Mouse (Mus musculus) C2C12 (cell line): ENCODE data around the gene Ypel3. TPM values are rescaled to one million over a fixed set of nuclear protein-coding genes. Genes with fewer than 3 reads are reported as not detected.

Experiments
- H3K27me3 ChIP-seq: one replicate; pipeline ENCODE4 v1.6.1; 2011; ENCODE audit not compliant: control insufficient read depth, insufficient read depth, insufficient read length
- H3K36me3 ChIP-seq: one replicate; pipeline ENCODE4 v1.6.1; 2011; ENCODE audit not compliant: control insufficient read depth, insufficient read depth
- H3K4me3 ChIP-seq: one replicate; pipeline ENCODE4 v1.5.1; 2011; ENCODE audit warnings: mild to moderate bottlenecking, control low read depth; ENCODE audit not compliant: poor library complexity, insufficient read depth, severe bottlenecking
- H3K79me2 ChIP-seq: one replicate; pipeline ENCODE4 v1.6.1; 2011; ENCODE audit not compliant: control insufficient read depth, insufficient read depth
- H3K79me3 ChIP-seq: one replicate; pipeline ENCODE4 v1.6.1; 2011; ENCODE audit warnings: low read depth, control low read depth
- H3ac ChIP-seq: one replicate; pipeline ENCODE3; 2011; ENCODE audit warnings: low read depth; ENCODE audit not compliant: control insufficient read depth, insufficient read length
- CEBPB ChIP-seq: IDR thresholded peaks from one replicate; pipeline ENCODE4 v1.6.1; 2011; ENCODE audit warnings: low read depth, mild to moderate bottlenecking, control low read depth, moderate library complexity
- CTCF ChIP-seq: IDR thresholded peaks from one replicate; pipeline ENCODE4 v1.5.1; 2011; ENCODE audit not compliant: control insufficient read depth, insufficient read depth, insufficient read length
- FOSL1 ChIP-seq: IDR thresholded peaks from one replicate; pipeline ENCODE4 v1.8.0; 2011; ENCODE audit warnings: mild to moderate bottlenecking, low read length; ENCODE audit not compliant: poor library complexity, insufficient read depth, severe bottlenecking
- MAX ChIP-seq: IDR thresholded peaks from one replicate; pipeline ENCODE4 v1.6.1; 2011; ENCODE audit warnings: mild to moderate bottlenecking, control low read depth
- MYOD1 ChIP-seq: IDR thresholded peaks from one replicate; pipeline ENCODE4 v1.6.1; 2011; ENCODE audit warnings: low read depth; ENCODE audit not compliant: control insufficient read depth, insufficient read length
- MYOG ChIP-seq: IDR thresholded peaks from one replicate; pipeline ENCODE4 v1.6.1; 2011; ENCODE audit not compliant: control insufficient read depth, insufficient read length; ENCODE audit errors: extremely low read depth
- USF1 ChIP-seq: IDR thresholded peaks from one replicate; pipeline ENCODE4 v1.6.1; 2011; ENCODE audit warnings: low read depth, mild to moderate bottlenecking, control low read depth, moderate library complexity
- polyA plus RNA-seq: library from polyadenylated mRNA; unstranded; fragments of >200 nt; fragmentation: generic; extraction: Trizol; gene quantifications from one replicate; pipeline ENCODE4 v1.2.1, GENCODE M21; 2012; ENCODE audit warnings: missing spikeins

Gene Ypel3
- polyA plus RNA-seq, 1 experiment: 16.6 TPM

GRCm38 (mm10) chr7:126779983-126780970 lies 3.5 kb downstream of the Ypel3 start:
- H3K4me3 ChIP-seq: no peak overlapping the region

GRCm38 (mm10) chr7:126780971-126781635 lies 4.3 kb downstream of the Ypel3 start, which contains the start of gene Tbx6:
Tbx6 (plus strand) TSS chr7:126781483.
- TF ChIP-seq FOSL1 (no peak), MAX (no peak), CTCF (no peak), MYOD1 (no peak), CEBPB (no peak), MYOG (no peak), USF1 (no peak)
- H3K79me2 ChIP-seq: no peaks in the 10 kb centered on the region
- H3ac ChIP-seq: no peak within 1 kb of the TSS
- H3K4me3 ChIP-seq: no peak within 1 kb of the TSS
- peaks cover 3% of the 10 kb centered on the region for H3K36me3 ChIP-seq
- no peaks in the 10 kb centered on the region for H3K27me3 ChIP-seq
- H3K79me3 ChIP-seq: no peaks in the 10 kb centered on the region

More at GRCm38 (mm10) chr7:126779983-126780970, 3.5 kb downstream of the Ypel3 start:
- peak; percentile 88 for TF ChIP-seq CTCF
- no peak for TF ChIP-seq CEBPB
- no peak for TF ChIP-seq MYOG
- no peak for TF ChIP-seq MAX
- no peaks in the 10 kb centered on the region for H3K79me2 ChIP-seq
- H3ac ChIP-seq: no peak overlapping the region
- peaks cover 3% of the 10 kb centered on the region for H3K36me3 ChIP-seq
- H3K79me3 ChIP-seq: no peaks in the 10 kb centered on the region
- H3K27me3 ChIP-seq: no peaks in the 10 kb centered on the region

DNA sequence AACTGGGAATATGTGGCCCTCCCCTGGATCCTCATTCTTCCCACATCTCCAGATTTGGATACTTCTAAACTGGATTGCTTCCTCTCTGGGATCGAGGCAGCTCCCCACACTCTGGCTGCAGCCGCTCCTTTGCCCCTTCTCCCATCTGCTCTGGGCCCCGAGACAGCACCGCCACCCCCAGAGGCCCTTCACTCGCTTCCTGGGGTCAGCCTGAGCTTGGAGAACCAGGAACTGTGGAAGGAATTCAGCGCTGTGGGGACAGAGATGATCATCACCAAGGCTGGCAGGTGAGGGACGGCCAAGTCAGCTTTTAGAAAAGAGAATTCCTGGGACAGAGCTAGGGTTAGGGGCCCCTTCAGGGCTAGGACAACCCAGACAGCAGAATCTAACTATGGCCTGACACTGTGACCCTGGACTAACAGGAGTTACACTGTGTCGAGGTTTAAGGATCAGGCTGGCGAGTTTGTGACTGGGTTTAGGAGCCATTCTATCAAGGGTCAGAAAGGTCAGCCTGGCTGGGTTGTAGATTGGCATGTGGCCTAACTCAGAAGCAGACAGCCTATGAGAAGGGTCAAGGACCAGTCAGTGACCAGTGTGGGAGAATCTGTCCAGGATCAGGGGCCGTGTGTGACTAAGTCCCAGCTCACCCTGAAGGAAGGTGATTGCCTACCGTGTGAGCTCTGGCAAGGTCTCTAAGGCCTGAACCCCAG lies 5.1 kb downstream of the Ypel3 start:
- Histone ChIP-seq H3K36me3 (peaks cover 4% of the 10 kb centered on the region), H3K4me3 (no peak overlapping the region), H3K79me2 (no peaks in the 10 kb centered on the region), H3ac (no peak overlapping the region), H3K79me3 (no peaks in the 10 kb centered on the region), H3K27me3 (no peaks in the 10 kb centered on the region)
- no peak for TF ChIP-seq CTCF
- no peak for TF ChIP-seq USF1
- TF ChIP-seq MAX: no peak
- no peak for TF ChIP-seq MYOG
- TF ChIP-seq FOSL1: no peak
- no peak for TF ChIP-seq CEBPB
- no peak for TF ChIP-seq MYOD1

- no peaks in the 10 kb centered on the region for H3K79me2 ChIP-seq
- TF ChIP-seq MYOD1: no peak
- TF ChIP-seq MYOG: no peak
- TF ChIP-seq CEBPB: no peak
- TF ChIP-seq USF1: no peak
- TF ChIP-seq CTCF: no peak
- no peak for TF ChIP-seq MAX
- TF ChIP-seq FOSL1: no peak
- no peaks in the 10 kb centered on the region for H3K79me3 ChIP-seq
- no peaks in the 10 kb centered on the region for H3K27me3 ChIP-seq
- H3K4me3 ChIP-seq: no peak overlapping the region
- peaks cover 11% of the 10 kb centered on the region for H3K36me3 ChIP-seq
- no peak overlapping the region for H3ac ChIP-seq
Observed at GRCm38 (mm10) chr7:126782693-126783092, 5.9 kb downstream of the Ypel3 start.

DNA sequence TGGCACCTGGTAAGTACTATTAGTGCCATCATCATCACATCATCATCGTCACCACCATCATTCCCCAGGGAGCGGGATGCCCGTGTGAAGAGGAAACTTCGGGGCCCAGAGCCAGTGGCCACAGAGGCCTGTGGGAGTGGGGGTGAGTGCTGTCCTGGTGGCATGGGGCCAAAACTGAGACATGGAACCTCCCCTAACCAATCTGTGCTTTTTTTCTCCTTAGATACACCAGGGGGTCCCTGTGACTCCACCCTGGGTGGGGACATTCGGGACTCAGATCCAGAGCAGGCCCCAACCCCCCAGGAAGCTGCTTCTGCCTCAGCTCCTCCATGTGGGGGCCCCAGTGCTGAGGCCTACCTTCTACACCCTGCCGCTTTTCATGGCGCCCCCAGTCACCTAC lies 7.7 kb downstream of the Ypel3 start:
- Histone ChIP-seq H3ac (no peak overlapping the region), H3K79me3 (peaks cover 5% of the 10 kb centered on the region), H3K36me3 (peaks cover 29% of the 10 kb centered on the region), H3K27me3 (no peaks in the 10 kb centered on the region), H3K4me3 (no peak overlapping the region), H3K79me2 (peaks cover 12% of the 10 kb centered on the region)
- TF ChIP-seq MYOD1: no peak
- TF ChIP-seq MYOG: no peak
- no peak for TF ChIP-seq CTCF

DNA sequence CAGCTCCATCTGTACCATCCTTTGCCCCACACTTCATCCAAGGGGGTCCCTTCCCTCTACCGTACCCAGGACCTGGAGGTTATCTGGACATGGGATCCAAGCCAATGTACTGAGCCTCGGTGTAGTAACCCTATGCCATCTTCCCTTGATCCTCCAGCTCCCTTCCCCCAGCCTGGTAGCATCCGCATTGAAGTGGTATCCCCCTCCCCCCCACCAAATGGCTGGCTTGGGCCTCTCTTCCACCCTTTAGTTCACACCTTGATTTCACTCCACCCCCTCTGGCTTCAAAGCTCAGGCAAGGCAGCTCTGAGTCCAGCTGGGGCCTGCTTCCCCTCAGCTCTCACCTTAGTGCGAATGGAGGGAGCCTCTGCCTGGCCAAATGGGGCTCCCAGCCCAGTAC lies 8.3 kb downstream of the Ypel3 start:
- H3K79me3 ChIP-seq: peaks cover 11% of the 10 kb centered on the region
- TF ChIP-seq USF1 (no peak), CEBPB (no peak), CTCF (no peak), MYOD1 (no peak), MYOG (no peak), MAX (no peak), FOSL1 (no peak)
- peaks cover 35% of the 10 kb centered on the region for H3K36me3 ChIP-seq
- H3K27me3 ChIP-seq: no peaks in the 10 kb centered on the region
- no peak overlapping the region for H3ac ChIP-seq
- peaks cover 18% of the 10 kb centered on the region for H3K79me2 ChIP-seq
- no peak overlapping the region for H3K4me3 ChIP-seq
